Mouse (Mus musculus) neural tube, embryonic 14.5 days (tissue): Measurements from ENCODE around the gene Fer. TPM values are rescaled to one million over a fixed set of nuclear protein-coding genes. Genes with fewer than 3 reads are reported as not detected.
A peak's percentile ranks its signal among the peaks of the same experiment; 100 is the strongest.

Experiments used
- ATAC-seq: fragments of 200-750 bp; cut with Nextera tagmentation; 2 replicates; pipeline ENCODE4 v1.8.0; 2017; ENCODE audit warnings: low read depth, mild to moderate bottlenecking, moderate TSS enrichment, moderate library complexity
- H3K27ac ChIP-seq: fragments of 300-500 bp; sonication (generic); 2 replicates; pipeline ENCODE4 v1.5.1; 2014; ENCODE audit warnings: low read depth, mild to moderate bottlenecking, control low read depth, low read length, moderate library complexity, mixed read lengths
- H3K27me3 ChIP-seq: fragments of 300-500 bp; sonication (generic); 2 replicates; pipeline ENCODE4 v1.6.1; 2014; ENCODE audit warnings: low read length; ENCODE audit not compliant: control insufficient read depth, insufficient read depth
- H3K36me3 ChIP-seq: fragments of 300-500 bp; sonication (generic); 2 replicates; pipeline ENCODE4 v1.6.1; 2014; ENCODE audit warnings: low read length, mixed read lengths; ENCODE audit not compliant: control insufficient read depth, insufficient read depth
- H3K4me1 ChIP-seq: fragments of 300-500 bp; sonication (generic); 2 replicates; pipeline ENCODE4 v1.6.1; 2014; ENCODE audit warnings: low read length; ENCODE audit not compliant: control insufficient read depth, insufficient read depth
- H3K4me2 ChIP-seq: fragments of 300-500 bp; sonication (generic); 2 replicates; pipeline ENCODE4 v1.6.1; 2014; ENCODE audit warnings: mild to moderate bottlenecking, low read depth, low read length, control low read depth
- H3K4me3 ChIP-seq: fragments of 300-500 bp; sonication (generic); 2 replicates; pipeline ENCODE4 v1.5.1; 2014; ENCODE audit warnings: low read depth, low read length, control low read depth, mixed read lengths
- H3K9ac ChIP-seq: fragments of 300-500 bp; sonication (generic); replicated peaks from 2 replicates; pipeline ENCODE4 v1.6.1; 2014; ENCODE audit warnings: low read depth, mild to moderate bottlenecking, control low read depth, low read length, mixed read lengths
- H3K9me3 ChIP-seq: fragments of 300-500 bp; sonication (generic); 2 replicates; pipeline ENCODE4 v1.6.1; 2016; ENCODE audit warnings: low read length; ENCODE audit not compliant: control insufficient read depth
- WGBS: fragments of 180-500 bp; shearing (Covaris S2); extraction: QIAGEN DNeasy Blood & Tissue Kit; methylation state at CpG from one replicate; pipeline ENCODE4 v1.1.7; 2014; 5-methylcytosine and 5-hydroxymethylcytosine counted together
- polyA plus RNA-seq: library from polyadenylated mRNA; unstranded; fragments of >200 nt; fragmentation: Nextera tagmentation; extraction: Ambion mirVana; gene quantifications from 2 replicates; pipeline ENCODE4 v1.2.1, GENCODE M21; 2014

Fer gene
- polyA plus RNA-seq, 1 experiment from 2014 or later: 41.1 TPM

DNA sequence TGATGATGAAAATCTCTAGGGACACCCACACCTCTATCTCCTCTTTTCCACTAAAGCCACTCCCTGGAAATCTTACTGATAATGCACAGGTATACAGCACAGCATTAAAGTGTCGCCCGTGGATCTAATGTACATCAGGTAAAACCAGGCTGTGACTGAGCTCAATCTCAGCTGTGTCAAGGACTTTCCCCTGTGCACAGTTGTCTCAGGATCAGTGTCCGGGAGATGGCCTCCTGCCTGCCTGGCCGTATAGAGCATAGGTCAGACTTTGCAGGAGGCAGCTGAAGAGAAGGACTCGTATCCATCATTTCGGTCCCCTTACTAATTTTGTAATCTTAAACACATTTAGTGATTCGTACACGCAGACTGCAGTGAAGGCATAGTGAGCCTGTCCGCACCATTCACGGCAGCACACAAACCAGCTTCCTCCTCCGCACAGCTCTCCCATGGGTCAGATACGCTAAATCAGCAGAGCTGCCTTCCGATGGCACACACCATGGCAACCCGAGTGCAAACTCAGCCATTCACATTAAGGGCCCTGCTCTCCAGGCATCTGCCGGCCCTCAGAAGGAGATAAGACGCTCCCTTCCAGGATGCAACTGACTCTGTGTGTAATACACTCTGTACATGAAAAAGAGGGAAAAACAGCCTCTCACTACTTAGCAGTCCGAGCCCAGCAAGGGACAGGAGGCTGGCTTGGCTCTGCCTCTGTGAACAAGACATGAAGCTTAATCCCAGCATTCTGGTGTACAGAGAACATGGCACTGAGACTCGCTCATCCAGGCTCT, 277.4 kb downstream of the Fer start:
- no peaks in the 10 kb centered on the region for H3K27me3 ChIP-seq
- H3K36me3 ChIP-seq: 0 out of 2 replicates have a peak, but pooled peaks cover 6% of the 10 kb centered on the region
- no peak overlapping the region for H3K4me3 ChIP-seq
- ATAC-seq: peak; percentile 92
- WGBS: 41% methylated on average over 18 of the region's 18 CpGs
- H3K4me2 ChIP-seq: no peak overlapping the region
- no peak overlapping the region for H3K9ac ChIP-seq
- 0 out of 2 replicates have a peak overlapping the region, but pooled peaks have one; percentile 49 for H3K27ac ChIP-seq
- H3K4me1 ChIP-seq: no peaks in the 10 kb centered on the region
- H3K9me3 ChIP-seq: no peaks in the 10 kb centered on the region

DNA sequence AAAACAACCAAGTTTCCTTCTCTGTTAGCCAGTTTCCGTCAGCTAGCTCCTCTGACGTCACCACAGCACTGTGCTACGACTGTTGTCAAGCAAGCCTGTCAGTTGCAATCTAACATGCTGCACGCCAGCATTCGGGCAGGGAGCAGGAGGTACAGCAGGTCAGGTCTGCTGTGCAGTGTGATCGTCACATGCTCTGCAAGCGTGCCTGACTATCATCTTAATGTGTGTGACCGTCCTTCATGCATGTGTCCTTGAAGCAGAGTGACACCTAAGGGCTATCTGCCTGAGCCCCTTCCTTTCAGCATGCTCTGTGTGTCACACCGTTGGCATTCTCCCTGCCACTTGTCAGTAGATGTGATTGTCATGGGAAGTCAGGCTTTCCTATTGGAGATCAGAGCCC, 279.0 kb downstream of the Fer start:
- H3K4me3 ChIP-seq: no peak overlapping the region
- no peaks in the 10 kb centered on the region for H3K27me3 ChIP-seq
- ATAC-seq: no peak
- H3K4me2 ChIP-seq: no peak overlapping the region
- no peak overlapping the region for H3K9ac ChIP-seq
- 74% methylated on average over 9 of the region's 9 CpGs for WGBS
- no peak overlapping the region for H3K27ac ChIP-seq
- H3K9me3 ChIP-seq: no peaks in the 10 kb centered on the region
- H3K36me3 ChIP-seq: 0 out of 2 replicates have a peak, but pooled peaks cover 6% of the 10 kb centered on the region
- H3K4me1 ChIP-seq: no peaks in the 10 kb centered on the region

GRCm38 (mm10) chr17:64146409-64146808, 283.5 kb downstream of the Fer start:
- Histone ChIP-seq H3K36me3 (no peaks in the 10 kb centered on the region), H3K9ac (no peak overlapping the region), H3K4me3 (no peak overlapping the region), H3K9me3 (no peaks in the 10 kb centered on the region), H3K4me2 (no peak overlapping the region), H3K4me1 (no peaks in the 10 kb centered on the region), H3K27me3 (no peaks in the 10 kb centered on the region), H3K27ac (no peak overlapping the region)
- WGBS: 74% methylated on average over 4 of the region's 4 CpGs
- ATAC-seq: no peak

GRCm38 (mm10) chr17:64150717-64151116, 287.9 kb downstream of the Fer start:
- H3K9ac ChIP-seq: no peak overlapping the region
- no peak for ATAC-seq

DNA sequence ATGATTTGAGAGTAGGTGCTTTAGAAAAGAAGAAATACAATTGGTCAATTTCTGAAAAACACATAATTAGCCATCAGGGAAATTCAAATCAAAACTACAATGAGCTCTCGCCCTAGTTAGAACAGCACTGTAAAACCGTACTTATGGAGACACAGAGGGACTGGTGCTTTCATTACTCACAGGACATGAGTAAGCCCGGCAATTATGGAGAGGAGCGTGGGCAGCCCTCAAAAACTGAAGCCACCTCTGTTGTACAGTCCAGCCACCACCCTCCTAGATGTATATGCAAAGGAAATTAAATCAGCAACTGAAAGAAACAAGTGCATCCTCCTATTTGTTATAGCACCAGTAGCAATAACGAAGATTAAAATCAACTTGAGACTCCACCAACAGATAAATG, 304.9 kb downstream of the Fer start:
- no peak for ATAC-seq
- H3K4me1 ChIP-seq: no peaks in the 10 kb centered on the region
- H3K9ac ChIP-seq: no peak overlapping the region
- no peaks in the 10 kb centered on the region for H3K27me3 ChIP-seq
- no peak overlapping the region for H3K27ac ChIP-seq
- H3K36me3 ChIP-seq: no peaks in the 10 kb centered on the region
- 95% methylated on average over 5 of the region's 5 CpGs for WGBS
- no peak overlapping the region for H3K4me3 ChIP-seq
- H3K9me3 ChIP-seq: peaks cover 3% of the 10 kb centered on the region; the same call in 1 of the 2 replicates
- no peak overlapping the region for H3K4me2 ChIP-seq

More at GRCm38 (mm10) chr17:64150717-64151116, 287.9 kb downstream of the Fer start:
- Histone ChIP-seq H3K4me1 (no peaks in the 10 kb centered on the region), H3K4me2 (no peak overlapping the region), H3K27ac (no peak overlapping the region), H3K36me3 (no peaks in the 10 kb centered on the region), H3K4me3 (no peak overlapping the region), H3K9me3 (no peaks in the 10 kb centered on the region), H3K27me3 (no peaks in the 10 kb centered on the region)
- WGBS: 100% methylated on average over 1 of the region's 1 CpGs

DNA sequence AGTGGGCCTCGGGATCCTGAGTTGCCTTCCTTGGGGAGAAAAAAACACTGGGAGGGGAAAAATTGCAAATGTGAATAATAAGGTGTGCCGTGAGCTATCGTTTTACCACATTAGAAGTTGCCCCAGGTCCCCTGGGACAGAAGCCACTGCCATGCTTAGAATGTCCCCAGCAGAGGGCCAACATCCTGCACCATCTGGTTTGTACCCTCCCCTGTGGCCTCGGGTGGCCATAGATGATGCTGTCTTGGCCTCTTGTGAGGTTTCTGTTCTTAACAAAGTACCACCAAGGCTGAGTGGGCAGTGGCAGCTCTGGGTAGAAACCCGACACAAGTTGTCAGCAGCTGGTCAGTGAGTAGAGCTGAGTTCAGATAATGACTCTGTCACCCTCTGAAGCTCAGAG, 307.2 kb downstream of the Fer start:
- Histone ChIP-seq H3K4me2 (no peak overlapping the region), H3K4me1 (no peaks in the 10 kb centered on the region), H3K27ac (no peak overlapping the region), H3K9ac (no peak overlapping the region), H3K4me3 (no peak overlapping the region), H3K9me3 (peaks cover 3% of the 10 kb centered on the region; the same call in 1 of the 2 replicates), H3K27me3 (no peaks in the 10 kb centered on the region), H3K36me3 (no peaks in the 10 kb centered on the region)
- ATAC-seq: no peak
- WGBS: 68% methylated on average over 5 of the region's 5 CpGs

DNA sequence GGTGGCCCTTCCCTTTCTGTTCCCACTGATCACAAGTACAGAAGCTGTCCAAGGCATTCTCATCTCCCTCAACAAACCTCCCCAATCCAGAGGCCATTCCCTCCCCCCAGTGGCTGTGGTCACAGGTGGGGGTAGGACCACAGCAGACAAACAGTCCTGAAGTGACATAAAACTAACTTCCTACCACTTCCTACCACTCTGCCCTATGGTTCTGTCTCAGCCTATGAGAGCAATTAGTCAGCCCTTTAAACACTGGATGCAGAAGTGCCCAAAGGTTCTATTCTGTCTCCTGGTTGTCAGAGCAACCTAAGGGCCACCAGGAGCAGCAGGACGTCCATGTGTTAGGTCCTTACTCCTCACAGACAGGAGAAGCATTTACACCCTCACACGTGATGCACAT, 309.6 kb downstream of the Fer start:
- no peak overlapping the region for H3K4me2 ChIP-seq
- H3K4me1 ChIP-seq: no peaks in the 10 kb centered on the region
- ATAC-seq: no peak
- H3K27ac ChIP-seq: no peak overlapping the region
- H3K4me3 ChIP-seq: no peak overlapping the region
- WGBS: 75% methylated on average over 2 of the region's 2 CpGs
- no peaks in the 10 kb centered on the region for H3K36me3 ChIP-seq
- no peaks in the 10 kb centered on the region for H3K27me3 ChIP-seq
- no peaks in the 10 kb centered on the region; the same call in 1 of the 2 replicates for H3K9me3 ChIP-seq
- no peak overlapping the region for H3K9ac ChIP-seq

GRCm38 (mm10) chr17:64180546-64180945, 317.7 kb downstream of the Fer start:
- 82% methylated on average over 5 of the region's 5 CpGs for WGBS
- H3K27ac ChIP-seq: no peak overlapping the region
- ATAC-seq: no peak

DNA sequence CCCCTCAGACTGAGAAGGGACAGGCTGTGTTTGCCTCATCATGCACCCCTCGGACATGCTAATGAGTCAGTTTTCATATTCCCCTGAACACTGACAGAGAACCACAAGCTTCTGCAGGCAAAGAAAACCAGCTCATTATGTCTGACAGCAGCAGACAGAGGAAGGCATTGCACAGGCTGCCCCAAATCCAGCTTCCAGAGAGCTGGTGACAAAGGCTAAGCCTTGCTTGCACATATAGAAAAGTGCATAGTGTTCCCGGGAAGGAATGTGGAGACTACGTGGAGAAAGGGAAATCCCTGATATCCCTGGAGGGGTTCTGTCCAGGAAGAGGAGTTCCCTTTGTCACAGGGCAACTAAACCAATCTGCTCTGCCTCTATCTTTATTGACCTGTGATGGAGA, 318.4 kb downstream of the Fer start:
- H3K27ac ChIP-seq: no peak overlapping the region
- H3K27me3 ChIP-seq: no peaks in the 10 kb centered on the region
- no peaks in the 10 kb centered on the region for H3K36me3 ChIP-seq
- no peak for ATAC-seq
- H3K9me3 ChIP-seq: no peaks in the 10 kb centered on the region
- WGBS: 71% methylated on average over 3 of the region's 3 CpGs
- H3K9ac ChIP-seq: no peak overlapping the region
- H3K4me1 ChIP-seq: no peaks in the 10 kb centered on the region
- no peak overlapping the region for H3K4me3 ChIP-seq
- no peak overlapping the region for H3K4me2 ChIP-seq

More at GRCm38 (mm10) chr17:64180546-64180945, 317.7 kb downstream of the Fer start:
- no peaks in the 10 kb centered on the region for H3K4me1 ChIP-seq
- H3K4me3 ChIP-seq: no peak overlapping the region
- no peaks in the 10 kb centered on the region for H3K9me3 ChIP-seq
- no peak overlapping the region for H3K9ac ChIP-seq
- H3K4me2 ChIP-seq: no peak overlapping the region
- H3K36me3 ChIP-seq: no peaks in the 10 kb centered on the region
- H3K27me3 ChIP-seq: no peaks in the 10 kb centered on the region
